Mouse (Mus musculus): ENCODE data around the gene Trim46. TPM values are rescaled to one million over a fixed set of nuclear protein-coding genes. Genes with fewer than 3 reads are reported as not detected.

Gene Trim46
- total RNA-seq (2015) (0.39 and 0.80 TPM in 2 replicates), total RNA-seq (2017) (0.55 TPM in 1 of 2 replicates, not detected in the other)

GRCm38 (mm10) chr3:89246261-89247100 lies at the start of gene Trim46:
TSS of gene Trim46 (minus strand) at chr3:89246309.
- ATAC-seq (ENCODE audit: poor library complexity, severe bottlenecking), result peak; percentile 85

DNA sequence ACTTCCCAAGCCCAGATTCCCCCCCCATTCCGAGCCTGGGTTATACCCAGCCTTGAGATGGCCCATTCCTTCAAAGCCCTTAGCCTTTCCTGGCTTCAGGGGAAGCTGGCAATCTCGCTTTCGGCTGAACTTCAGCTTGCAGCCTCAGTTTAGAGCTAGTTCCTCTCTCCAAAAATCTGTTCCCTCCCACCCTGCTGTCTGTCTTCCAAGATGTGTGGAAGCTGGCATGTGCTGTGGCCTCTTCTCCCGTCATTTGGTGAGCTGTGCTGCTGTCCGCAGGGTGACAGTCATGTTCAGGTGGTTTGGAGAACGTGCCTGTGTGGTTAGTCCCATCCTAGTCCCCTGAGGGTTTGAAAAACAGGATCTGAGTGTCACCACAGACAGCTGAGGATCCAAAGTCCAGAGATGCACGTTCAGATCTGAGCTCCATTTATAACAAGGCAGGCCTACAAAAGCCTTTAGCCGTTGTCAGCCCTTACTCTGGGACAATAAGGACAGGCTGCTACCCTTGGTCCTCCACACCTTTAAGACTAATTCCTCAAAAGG lies 49.6 kb upstream of the Trim46 start:
- no peak for ATAC-seq (ENCODE audit: poor library complexity, severe bottlenecking)

- no peak for ATAC-seq (ENCODE audit: poor library complexity, severe bottlenecking)
Observed at GRCm38 (mm10) chr3:89294195-89294594, 48.1 kb upstream of the Trim46 start.

GRCm38 (mm10) chr3:89293247-89293918 lies 47.3 kb upstream of the Trim46 start:
- no peak for ATAC-seq (ENCODE audit: poor library complexity, severe bottlenecking)

DNA sequence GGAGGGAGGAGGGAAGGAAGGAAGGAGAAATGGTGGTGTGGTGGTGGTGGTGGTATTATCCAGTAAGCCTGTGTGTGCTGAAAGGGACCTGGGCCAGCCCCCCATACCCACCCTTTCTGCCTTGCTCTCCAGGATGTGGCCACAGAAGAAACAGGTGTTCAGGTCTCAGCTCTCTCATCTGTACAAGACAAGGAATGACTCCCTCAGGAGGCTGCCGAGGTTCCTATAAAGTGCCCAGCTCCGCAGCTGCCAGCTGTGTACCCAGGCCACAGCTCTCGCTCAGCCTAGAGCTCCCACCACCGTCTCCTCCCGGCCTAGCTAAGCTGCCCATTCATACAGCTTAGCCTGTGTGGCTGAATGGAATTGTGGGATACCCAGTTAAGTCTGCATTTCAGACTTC lies 46.2 kb upstream of the Trim46 start:
- ATAC-seq (ENCODE audit: poor library complexity, severe bottlenecking), result no peak

GRCm38 (mm10) chr3:89291874-89292273 lies 45.8 kb upstream of the Trim46 start:
- no peak for ATAC-seq (ENCODE audit: poor library complexity, severe bottlenecking)

DNA sequence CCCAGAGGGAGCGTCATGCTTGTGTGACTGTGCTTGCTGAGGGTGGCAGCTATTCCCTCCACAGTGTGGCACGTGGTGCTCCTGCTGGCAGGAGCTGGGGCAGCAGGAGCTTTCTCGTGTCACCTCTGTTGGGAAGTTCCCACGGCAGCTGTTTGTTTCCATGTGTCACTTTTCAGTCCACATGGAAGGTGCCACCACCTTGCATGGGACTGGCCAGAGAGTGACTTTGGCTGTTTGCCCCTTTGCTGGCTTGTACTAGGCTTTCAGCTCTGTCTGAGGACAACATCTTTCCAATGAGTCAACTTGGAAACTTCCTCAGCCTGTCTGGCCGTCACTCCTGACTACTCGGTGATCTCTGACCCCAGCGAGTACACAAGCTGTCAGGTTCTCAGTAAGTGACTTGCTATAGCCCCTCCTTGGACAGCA lies 42.4 kb upstream of the Trim46 start:
- ATAC-seq (ENCODE audit: poor library complexity, severe bottlenecking), result no peak

GRCm38 (mm10) chr3:89287286-89287685 lies 41.2 kb upstream of the Trim46 start:
- ATAC-seq (ENCODE audit: poor library complexity, severe bottlenecking), result no peak

- no peak; the same call in 1 of the 2 replicates for ATAC-seq (ENCODE audit: poor library complexity, severe bottlenecking)
Observed at GRCm38 (mm10) chr3:89285526-89285925, 39.4 kb upstream of the Trim46 start.

- ATAC-seq (ENCODE audit: poor library complexity, severe bottlenecking), result no peak
Observed at GRCm38 (mm10) chr3:89284261-89284660, 38.2 kb upstream of the Trim46 start.

DNA sequence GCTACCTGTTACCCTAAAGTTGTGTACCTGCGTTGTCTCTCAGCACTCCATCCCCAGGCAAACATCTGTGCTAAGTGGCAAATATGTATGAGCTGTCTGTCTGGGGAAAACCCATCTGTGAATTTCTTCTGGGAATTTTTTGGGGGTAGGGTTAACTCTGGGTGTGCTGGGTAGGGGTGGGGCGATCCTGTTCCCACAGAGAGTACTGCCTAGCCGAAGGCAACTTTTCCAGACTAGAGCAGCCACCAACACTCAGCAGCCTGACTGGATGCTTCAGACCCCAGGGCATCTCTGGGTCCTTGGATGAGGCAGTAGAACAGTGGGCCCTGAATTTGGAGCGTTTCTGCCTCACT lies 36.2 kb upstream of the Trim46 start:
- ATAC-seq (ENCODE audit: poor library complexity, severe bottlenecking), result no peak

- ATAC-seq (ENCODE audit: poor library complexity, severe bottlenecking), result peak; percentile 84
Observed at GRCm38 (mm10) chr3:89281579-89282290, 35.6 kb upstream of the Trim46 start.

GRCm38 (mm10) chr3:89280606-89281511 lies 34.8 kb upstream of the Trim46 start, which contains the start of gene Efna1:
TSS of gene Efna1 (minus strand) at chr3:89281142.
- ATAC-seq (ENCODE audit: poor library complexity, severe bottlenecking), result 0 out of 2 replicates have a peak, but pooled peaks have one; percentile 12

DNA sequence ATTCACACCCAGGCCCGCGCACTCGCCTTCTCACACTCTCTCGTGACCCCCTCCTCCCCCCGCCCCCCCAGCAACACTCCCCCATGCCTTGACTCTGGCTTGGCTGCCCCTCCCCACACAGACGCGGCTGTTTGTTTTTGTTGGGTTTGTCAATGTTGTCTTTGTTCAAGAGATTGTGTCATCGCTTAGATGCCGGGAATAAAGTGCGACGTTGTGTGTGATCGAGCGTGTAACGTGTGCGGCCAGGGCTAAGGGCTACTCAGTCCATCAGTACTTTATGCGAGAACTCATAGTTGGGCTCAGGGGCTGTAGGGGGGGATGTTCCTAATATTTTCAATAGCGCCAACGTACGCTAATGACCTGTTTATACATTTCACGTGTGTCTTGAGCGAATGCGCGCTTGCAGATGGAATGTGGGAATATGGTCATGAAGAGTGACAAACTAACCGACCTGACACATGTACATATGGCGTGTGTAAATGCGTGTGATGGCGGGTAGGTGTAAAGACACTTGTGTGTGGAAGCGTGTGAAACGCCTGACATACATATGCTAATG lies 34.0 kb upstream of the Trim46 start:
- no peak for ATAC-seq (ENCODE audit: poor library complexity, severe bottlenecking)

DNA sequence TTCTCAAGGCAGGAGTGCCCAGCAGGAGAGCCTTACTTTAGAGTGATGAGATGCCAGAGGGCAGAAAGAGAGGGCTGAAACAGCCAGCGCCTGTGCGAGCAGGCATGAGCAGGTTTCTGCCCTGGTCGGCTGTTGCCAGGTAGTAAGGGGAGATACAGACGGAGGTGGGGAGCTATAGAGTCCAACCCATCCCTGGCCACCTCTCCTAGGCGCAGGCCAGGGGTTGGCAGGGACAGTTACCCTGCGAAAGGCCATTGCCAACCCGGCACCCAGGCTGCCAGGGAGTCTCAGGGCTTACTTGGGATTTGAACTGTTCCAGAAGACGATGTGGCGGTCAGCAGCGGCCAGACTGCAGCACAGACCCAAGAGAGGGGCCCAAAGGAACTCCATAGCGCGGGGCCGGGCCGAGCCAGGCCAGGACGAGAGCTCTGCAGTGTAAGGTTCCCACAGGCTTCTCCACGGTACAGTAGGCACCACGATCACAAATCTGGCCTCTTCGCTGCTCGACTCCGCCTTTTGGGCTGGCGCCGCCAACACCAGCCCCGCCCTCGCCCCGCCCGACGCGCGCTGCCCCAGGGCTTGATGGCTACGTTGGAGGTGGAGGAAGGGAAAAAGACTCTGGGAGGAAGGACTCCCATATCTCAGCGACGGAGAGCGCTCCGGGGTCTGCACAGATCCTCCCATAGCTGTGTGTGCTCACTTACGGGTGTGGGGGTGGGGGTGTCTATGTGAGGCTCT lies 33.2 kb upstream of the Trim46 start:
- peak; percentile 55 for ATAC-seq (ENCODE audit: poor library complexity, severe bottlenecking)

DNA sequence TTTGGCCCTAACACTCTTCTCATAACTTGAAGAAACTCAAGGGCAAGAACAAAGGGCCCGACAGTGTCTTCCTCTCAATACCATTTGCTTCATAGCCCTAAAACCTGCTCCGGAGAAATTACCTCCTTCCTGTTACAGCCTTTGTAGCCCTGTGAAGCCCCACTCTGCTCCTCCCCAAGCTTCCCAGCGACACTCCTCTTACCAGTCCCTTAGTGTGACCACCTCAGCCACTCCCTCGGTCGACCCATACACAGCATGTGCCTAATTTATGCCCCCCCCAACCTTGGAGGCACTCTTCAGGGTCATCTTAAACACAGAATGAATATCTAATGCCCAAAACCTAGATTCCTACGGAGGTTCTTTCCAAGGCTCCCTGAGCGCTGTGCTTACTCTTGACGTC lies 32.5 kb upstream of the Trim46 start:
- no peak for ATAC-seq (ENCODE audit: poor library complexity, severe bottlenecking)

GRCm38 (mm10) chr3:89278107-89278506 lies 32.0 kb upstream of the Trim46 start:
- no peak for ATAC-seq (ENCODE audit: poor library complexity, severe bottlenecking)

- no peak for ATAC-seq (ENCODE audit: poor library complexity, severe bottlenecking)
Observed at GRCm38 (mm10) chr3:89277281-89278021, 31.3 kb upstream of the Trim46 start.
